Mouse (Mus musculus) erythroblast, adult 5-6 weeks (primary cell): ENCODE measurements around the gene Mob2. TPM values are rescaled to one million over a fixed set of nuclear protein-coding genes. Genes with fewer than 3 reads are reported as not detected.

Experiments used
- ATAC-seq: replicated peaks from 2 replicates; pipeline ENCODE4 v1.8.0; 2016; ENCODE audit warnings: moderate number of reproducible peaks, mild to moderate bottlenecking, moderate TSS enrichment, inconsistent platforms; ENCODE audit not compliant: poor library complexity, low FRiP score, severe bottlenecking
- total RNA-seq, 2 experiments: library from RNA; stranded (forward) in 1 of 2; stranded (reverse) in 1 of 2; fragments of 150-400 nt in 1 of 2; fragments of 200-764, 138-1000 nt in 1 of 2; gene quantifications; 2 replicates each; pipeline versions ENCODE4 v1.2.3 to v1.2.4; 2015 to 2017; ENCODE audit warnings: low replicate concordance in 2 of 2

Gene Mob2
- total RNA-seq, 2 experiments from 2014 or later = 67.1 to 75.1 TPM

DNA sequence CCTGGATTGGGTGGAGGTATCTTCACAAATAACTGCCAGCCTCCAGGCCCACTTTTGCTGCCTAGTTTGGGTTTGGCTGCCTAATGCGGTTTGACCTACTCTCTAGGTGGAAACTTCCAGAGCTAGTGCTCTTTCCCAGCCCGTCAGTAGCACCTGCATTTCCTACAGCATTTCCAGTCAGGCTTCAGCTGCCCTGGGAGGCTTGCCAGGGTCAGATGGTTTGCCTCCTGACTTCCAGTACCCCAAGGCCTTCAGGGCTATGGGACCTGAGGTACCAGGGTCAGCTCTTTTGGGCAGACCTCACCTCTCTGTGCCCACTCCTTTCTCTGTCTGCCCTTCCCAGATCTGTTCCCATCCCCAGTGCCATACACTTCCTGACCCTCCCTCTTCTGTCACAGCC is 99.9 kb downstream of the Mob2 start:
- ATAC-seq = no peak

DNA sequence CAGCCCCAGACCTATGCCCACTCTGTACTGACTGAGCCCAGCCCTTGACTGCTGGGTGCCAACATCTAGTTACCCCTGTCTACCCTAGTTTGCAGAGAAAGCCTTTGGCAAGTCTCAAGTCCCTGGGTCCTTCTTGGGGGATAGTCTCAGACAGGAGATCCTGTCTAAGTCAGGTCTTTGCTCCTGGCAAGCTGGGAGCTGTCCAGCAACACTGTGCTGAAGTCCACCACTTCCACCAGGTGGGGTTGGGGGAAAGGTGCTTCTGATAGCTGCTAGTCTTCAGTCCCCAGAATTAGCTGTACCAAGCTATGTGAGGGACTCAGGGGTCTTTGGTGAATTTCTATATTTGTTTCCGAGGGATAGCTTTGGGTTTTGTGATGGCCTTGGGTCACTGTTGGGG is 101.7 kb downstream of the Mob2 start:
- ATAC-seq = no peak

Other genes with a start within 250 kb of the Mob2 start
- gene Muc5b, start 222.0 kb downstream of the Mob2 start, total RNA-seq (2015; ENCODE audit: low replicate concordance) = not detected in 2 replicates
- gene Muc5b, start 222.0 kb downstream of the Mob2 start, total RNA-seq (2017; ENCODE audit: low replicate concordance) = not detected in 2 replicates
- gene Tollip, start 142.6 kb downstream of the Mob2 start, total RNA-seq (2015; ENCODE audit: low replicate concordance) = 7.3 and 25.5 TPM in 2 replicates
- 16.4 and 19.4 TPM in 2 replicates for gene Tollip, start 142.6 kb downstream of the Mob2 start, total RNA-seq (2017; ENCODE audit: low replicate concordance)
- not detected in 2 replicates for gene Brsk2, start 111.3 kb downstream of the Mob2 start, total RNA-seq (2015; ENCODE audit: low replicate concordance)
- not detected in 2 replicates for gene Brsk2, start 111.3 kb downstream of the Mob2 start, total RNA-seq (2017; ENCODE audit: low replicate concordance)
- 13.3 and 22.2 TPM in 2 replicates for gene Dusp8, start 34.8 kb upstream of the Mob2 start, total RNA-seq (2015; ENCODE audit: low replicate concordance)
- 14.7 and 15.9 TPM in 2 replicates for gene Dusp8, start 34.8 kb upstream of the Mob2 start, total RNA-seq (2017; ENCODE audit: low replicate concordance)
- not detected in 2 replicates for gene Gm45618, start 59.7 kb upstream of the Mob2 start, total RNA-seq (2015; ENCODE audit: low replicate concordance)
- gene Gm45618, start 59.7 kb upstream of the Mob2 start, total RNA-seq (2017; ENCODE audit: low replicate concordance) = not detected in 2 replicates
- gene Gm39115, start 75.0 kb upstream of the Mob2 start, total RNA-seq (2015; ENCODE audit: low replicate concordance) = not detected in 2 replicates
- not detected in 2 replicates for gene Gm39115, start 75.0 kb upstream of the Mob2 start, total RNA-seq (2017; ENCODE audit: low replicate concordance)
- not detected in 2 replicates for gene Gm45337, start 83.5 kb upstream of the Mob2 start, total RNA-seq (2015; ENCODE audit: low replicate concordance)
- gene Gm45337, start 83.5 kb upstream of the Mob2 start, total RNA-seq (2017; ENCODE audit: low replicate concordance) = not detected in 2 replicates
- not detected in 2 replicates for gene Gm29735, start 96.0 kb upstream of the Mob2 start, total RNA-seq (2015; ENCODE audit: low replicate concordance)
- gene Gm29735, start 96.0 kb upstream of the Mob2 start, total RNA-seq (2017; ENCODE audit: low replicate concordance) = not detected in 2 replicates
- gene Gm4553, start 104.7 kb upstream of the Mob2 start, total RNA-seq (2015; ENCODE audit: low replicate concordance) = not detected in 2 replicates
- gene Gm4553, start 104.7 kb upstream of the Mob2 start, total RNA-seq (2017; ENCODE audit: low replicate concordance) = not detected in 2 replicates
- gene Krtap5-2, start 114.9 kb upstream of the Mob2 start, total RNA-seq (2015; ENCODE audit: low replicate concordance) = not detected in 2 replicates
- gene Krtap5-2, start 114.9 kb upstream of the Mob2 start, total RNA-seq (2017; ENCODE audit: low replicate concordance) = not detected in 2 replicates
- gene Gm10153, start 129.3 kb upstream of the Mob2 start, total RNA-seq (2015; ENCODE audit: low replicate concordance) = not detected in 2 replicates
- not detected in 2 replicates for gene Gm10153, start 129.3 kb upstream of the Mob2 start, total RNA-seq (2017; ENCODE audit: low replicate concordance)
- not detected in 2 replicates for gene Krtap5-3, start 140.3 kb upstream of the Mob2 start, total RNA-seq (2015; ENCODE audit: low replicate concordance)
- gene Krtap5-3, start 140.3 kb upstream of the Mob2 start, total RNA-seq (2017; ENCODE audit: low replicate concordance) = not detected in 2 replicates
- not detected in 2 replicates for gene Gm7579, start 150.8 kb upstream of the Mob2 start, total RNA-seq (2015; ENCODE audit: low replicate concordance)
- gene Gm7579, start 150.8 kb upstream of the Mob2 start, total RNA-seq (2017; ENCODE audit: low replicate concordance) = not detected in 2 replicates
- not detected in 2 replicates for gene Krtap5-5, start 168.9 kb upstream of the Mob2 start, total RNA-seq (2015; ENCODE audit: low replicate concordance)
- gene Krtap5-5, start 168.9 kb upstream of the Mob2 start, total RNA-seq (2017; ENCODE audit: low replicate concordance) = not detected in 2 replicates
- gene Gm40460, start 180.0 kb upstream of the Mob2 start, total RNA-seq (2015; ENCODE audit: low replicate concordance) = not detected in 2 replicates
- gene Gm40460, start 180.0 kb upstream of the Mob2 start, total RNA-seq (2017; ENCODE audit: low replicate concordance) = not detected in 2 replicates
- not detected in 2 replicates for gene Gm2431, start 197.3 kb upstream of the Mob2 start, total RNA-seq (2015; ENCODE audit: low replicate concordance)
- gene Gm2431, start 197.3 kb upstream of the Mob2 start, total RNA-seq (2017; ENCODE audit: low replicate concordance) = not detected in 2 replicates
- not detected in 2 replicates for gene Gm4559, start 213.3 kb upstream of the Mob2 start, total RNA-seq (2015; ENCODE audit: low replicate concordance)
- gene Gm4559, start 213.3 kb upstream of the Mob2 start, total RNA-seq (2017; ENCODE audit: low replicate concordance) = not detected in 2 replicates
- gene Krtap5-1, start 236.1 kb upstream of the Mob2 start, total RNA-seq (2015; ENCODE audit: low replicate concordance) = not detected in 2 replicates
- not detected in 2 replicates for gene Krtap5-1, start 236.1 kb upstream of the Mob2 start, total RNA-seq (2017; ENCODE audit: low replicate concordance)
- not detected in 2 replicates for gene Krtap5-4, start 242.5 kb upstream of the Mob2 start, total RNA-seq (2015; ENCODE audit: low replicate concordance)
- gene Krtap5-4, start 242.5 kb upstream of the Mob2 start, total RNA-seq (2017; ENCODE audit: low replicate concordance) = not detected in 2 replicates